Mouse (Mus musculus) myocyte (in vitro differentiated cells): Measurements from ENCODE around the gene Crtac1. TPM values are rescaled to one million over a fixed set of nuclear protein-coding genes. Genes with fewer than 3 reads are reported as not detected.

Experiments
- H3K27me3 ChIP-seq: one replicate; pipeline ENCODE4 v1.6.1; 2011; ENCODE audit not compliant: control insufficient read depth, insufficient read depth, insufficient read length
- H3K36me3 ChIP-seq: one replicate; pipeline ENCODE4 v1.6.1; 2011; ENCODE audit not compliant: control insufficient read depth, insufficient read depth
- H3K4me2 ChIP-seq: one replicate; pipeline ENCODE4 v1.6.1; 2011; ENCODE audit warnings: low read depth, control low read depth
- H3K4me3 ChIP-seq: one replicate; pipeline ENCODE4 v1.5.1; 2011; ENCODE audit warnings: mild to moderate bottlenecking, control low read depth, moderate library complexity
- H3K79me2 ChIP-seq: one replicate; pipeline ENCODE4 v1.6.1; 2011; ENCODE audit not compliant: control insufficient read depth, insufficient read depth
- H3ac ChIP-seq: one replicate; pipeline ENCODE4 v1.6.1; 2011; ENCODE audit not compliant: control insufficient read depth, insufficient read length
- CEBPB ChIP-seq: IDR thresholded peaks from 2 replicates; pipeline ENCODE4 v1.6.1; 2011; ENCODE audit warnings: mild to moderate bottlenecking, moderate library complexity; ENCODE audit not compliant: poor library complexity, insufficient read depth, severe bottlenecking
- E2F4 ChIP-seq: IDR thresholded peaks from one replicate; pipeline ENCODE4 v1.6.1; 2011; ENCODE audit warnings: mild to moderate bottlenecking, control low read depth, moderate library complexity; ENCODE audit not compliant: insufficient read depth
- MAX ChIP-seq: IDR thresholded peaks from one replicate; pipeline ENCODE4 v1.6.1; 2011; ENCODE audit warnings: low read depth, mild to moderate bottlenecking, control low read depth
- MYOD1 ChIP-seq, 3 experiments: IDR thresholded peaks; one replicate each; pipeline ENCODE4 v1.6.1; 2011; ENCODE audit warnings: control low read depth in 2 of 3, low read depth in 2 of 3, mild to moderate bottlenecking in 2 of 3, moderate library complexity in 1 of 3; ENCODE audit not compliant: insufficient read length in 2 of 3, control insufficient read depth in 1 of 3
- MYOG ChIP-seq, 3 experiments: IDR thresholded peaks; one replicate each; pipeline ENCODE4 v1.6.1; 2011; ENCODE audit warnings: control low read depth in 2 of 3, low read depth in 2 of 3, mild to moderate bottlenecking in 2 of 3; ENCODE audit not compliant: insufficient read length in 2 of 3, control insufficient read depth in 1 of 3, insufficient read depth in 1 of 3
- POLR2A ChIP-seq: IDR thresholded peaks from one replicate; pipeline ENCODE4 v1.6.1; 2011; ENCODE audit warnings: low read depth, mild to moderate bottlenecking, control low read depth, moderate library complexity; ENCODE audit not compliant: insufficient read length
- POLR2AphosphoS2 ChIP-seq: IDR thresholded peaks from one replicate; pipeline ENCODE4 v1.6.1; 2011; ENCODE audit warnings: low read depth, control low read depth; ENCODE audit not compliant: insufficient read length
- REST ChIP-seq: IDR thresholded peaks from one replicate; pipeline ENCODE4 v1.6.1; 2011; ENCODE audit warnings: mild to moderate bottlenecking, control low read depth, moderate library complexity; ENCODE audit not compliant: insufficient read depth, insufficient read length
- SRF ChIP-seq: IDR thresholded peaks from one replicate; pipeline ENCODE4 v1.6.1; 2011; ENCODE audit warnings: low read depth; ENCODE audit not compliant: control insufficient read depth, insufficient read length
- TCF12 ChIP-seq: IDR thresholded peaks from one replicate; pipeline ENCODE4 v1.6.1; 2011; ENCODE audit warnings: mild to moderate bottlenecking, control low read depth; ENCODE audit not compliant: poor library complexity, insufficient read depth, severe bottlenecking
- TCF3 ChIP-seq: IDR thresholded peaks from one replicate; pipeline ENCODE4 v1.6.1; 2011; ENCODE audit warnings: low read depth, control low read depth; ENCODE audit not compliant: insufficient read length
- USF1 ChIP-seq: IDR thresholded peaks from one replicate; pipeline ENCODE4 v1.6.1; 2011; ENCODE audit warnings: low read depth, mild to moderate bottlenecking, control low read depth, moderate library complexity
- polyA plus RNA-seq: library from polyadenylated mRNA; unstranded; fragments of >200 nt; fragmentation: generic; extraction: Trizol; gene quantifications from one replicate; pipeline ENCODE4 v1.2.1, GENCODE M21; 2012; ENCODE audit warnings: missing spikeins

The Crtac1 gene
- polyA plus RNA-seq, 1 experiment, result not detected

- no peak overlapping the region for H3K4me2 ChIP-seq
- peaks cover 18% of the 10 kb centered on the region for H3K27me3 ChIP-seq
- no peak overlapping the region for H3ac ChIP-seq
- H3K36me3 ChIP-seq, result no peaks in the 10 kb centered on the region
- TF ChIP-seq SRF (no peak), MAX (no peak), MYOG (IDR thresholded peaks at IDR 0.05; ENCODE audit: control insufficient read depth in 1 of 3, insufficient read depth in 1 of 3, insufficient read length in 2 of 3, low read depth in 2 of 3) (no peak), CEBPB (no peak), E2F4 (no peak), TCF3 (no peak), TCF12 (no peak), USF1 (no peak), MYOD1 (IDR thresholded peaks at IDR 0.05; ENCODE audit: control insufficient read depth in 1 of 3, insufficient read length in 2 of 3, low read depth in 2 of 3) (no peak), POLR2AphosphoS2 (no peak), REST (no peak), POLR2A (no peak)
- H3K79me2 ChIP-seq, result no peaks in the 10 kb centered on the region
- no peak overlapping the region for H3K4me3 ChIP-seq
These were observed 37.7 kb downstream of the Crtac1 start for GRCm38 (mm10) chr19:42393920-42394319.

- no peaks in the 10 kb centered on the region for H3K79me2 ChIP-seq
- H3K4me3 ChIP-seq, result no peak overlapping the region
- H3K4me2 ChIP-seq, result no peak overlapping the region
- TF ChIP-seq TCF3, result no peak
- no peak for TF ChIP-seq REST
- TF ChIP-seq CEBPB, result no peak
- no peak for TF ChIP-seq POLR2AphosphoS2
- TF ChIP-seq MYOD1 (IDR thresholded peaks at IDR 0.05; ENCODE audit: control insufficient read depth in 1 of 3, insufficient read length in 2 of 3, low read depth in 2 of 3), result no peak
- TF ChIP-seq MAX, result no peak
- no peak for TF ChIP-seq TCF12
- no peak for TF ChIP-seq SRF
- TF ChIP-seq MYOG (IDR thresholded peaks at IDR 0.05; ENCODE audit: control insufficient read depth in 1 of 3, insufficient read depth in 1 of 3, insufficient read length in 2 of 3, low read depth in 2 of 3), result no peak
- TF ChIP-seq POLR2A, result no peak
- TF ChIP-seq USF1, result no peak
- TF ChIP-seq E2F4, result no peak
- no peak overlapping the region for H3ac ChIP-seq
- no peaks in the 10 kb centered on the region for H3K36me3 ChIP-seq
- H3K27me3 ChIP-seq, result peaks cover 24% of the 10 kb centered on the region
These were observed 39.5 kb downstream of the Crtac1 start for GRCm38 (mm10) chr19:42392094-42392493.

DNA sequence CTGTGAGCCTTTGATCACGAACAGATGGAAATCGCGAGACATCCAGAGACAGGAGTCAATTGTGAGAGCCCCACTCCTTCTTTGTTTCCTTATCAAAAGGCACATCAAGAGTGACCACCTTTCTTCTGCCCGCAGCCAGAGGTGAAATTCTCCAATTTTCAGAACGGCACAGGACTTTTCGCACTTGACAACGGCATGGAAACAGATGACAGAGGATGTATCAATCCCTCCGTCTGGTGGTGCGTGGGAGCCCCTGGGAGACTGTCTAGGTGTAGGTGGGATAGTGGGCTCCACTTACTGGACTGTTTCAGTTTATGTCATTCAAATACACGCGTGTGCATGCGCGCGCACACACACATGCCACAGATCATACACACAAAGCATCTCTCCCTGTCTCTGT, 42.0 kb downstream of the Crtac1 start:
- no peak overlapping the region for H3K4me3 ChIP-seq
- H3K79me2 ChIP-seq, result no peaks in the 10 kb centered on the region
- H3K36me3 ChIP-seq, result no peaks in the 10 kb centered on the region
- H3K4me2 ChIP-seq, result no peak overlapping the region
- peaks cover 24% of the 10 kb centered on the region for H3K27me3 ChIP-seq
- TF ChIP-seq REST, result no peak
- TF ChIP-seq SRF, result no peak
- no peak for TF ChIP-seq TCF12
- TF ChIP-seq MYOD1 (IDR thresholded peaks at IDR 0.05; ENCODE audit: control insufficient read depth in 1 of 3, insufficient read length in 2 of 3, low read depth in 2 of 3), result no peak
- no peak for TF ChIP-seq POLR2AphosphoS2
- TF ChIP-seq USF1, result no peak
- no peak for TF ChIP-seq E2F4
- no peak for TF ChIP-seq MYOG (IDR thresholded peaks at IDR 0.05; ENCODE audit: control insufficient read depth in 1 of 3, insufficient read depth in 1 of 3, insufficient read length in 2 of 3, low read depth in 2 of 3)
- TF ChIP-seq TCF3, result no peak
- TF ChIP-seq CEBPB, result no peak
- no peak for TF ChIP-seq MAX
- TF ChIP-seq POLR2A, result no peak
- H3ac ChIP-seq, result no peak overlapping the region

DNA sequence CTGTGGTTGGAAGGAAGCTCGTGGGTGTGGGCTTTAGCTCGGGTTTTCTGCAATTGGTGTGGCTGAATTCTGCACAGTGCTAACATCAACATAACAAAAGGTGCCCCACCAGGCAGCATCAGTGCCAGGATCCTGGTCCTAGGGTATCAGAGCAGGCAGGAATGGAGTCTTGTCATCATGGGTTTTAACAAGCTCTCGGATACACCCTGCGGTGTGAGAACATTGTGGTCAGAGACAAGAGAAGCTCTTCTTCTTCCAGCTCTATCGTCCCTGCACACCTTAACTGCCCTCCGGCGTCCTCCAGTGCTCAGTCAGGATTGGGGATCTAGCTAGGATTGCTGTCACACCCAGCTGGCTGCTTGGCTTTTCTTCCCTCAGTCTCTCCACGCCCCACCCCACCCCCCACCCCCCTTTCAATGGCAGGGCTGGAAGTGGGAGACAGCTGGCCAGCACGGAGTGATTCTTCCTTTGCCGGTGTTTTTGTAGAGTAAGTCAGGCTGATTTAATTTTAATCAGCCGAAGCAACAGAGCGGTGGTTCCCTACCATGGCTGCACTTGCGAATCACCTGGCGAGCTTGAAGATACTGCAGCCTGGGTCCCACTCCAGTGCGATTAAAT, 46.5 kb downstream of the Crtac1 start:
- H3K27me3 ChIP-seq, result peaks cover 32% of the 10 kb centered on the region
- TF ChIP-seq MYOD1 (IDR thresholded peaks at IDR 0.05; ENCODE audit: control insufficient read depth in 1 of 3, insufficient read length in 2 of 3, low read depth in 2 of 3), result no peak
- no peak for TF ChIP-seq SRF
- no peak for TF ChIP-seq TCF3
- no peak for TF ChIP-seq E2F4
- no peak overlapping the region for H3K4me2 ChIP-seq
- H3K79me2 ChIP-seq, result no peaks in the 10 kb centered on the region
- H3K4me3 ChIP-seq, result no peak overlapping the region
- no peaks in the 10 kb centered on the region for H3K36me3 ChIP-seq
- H3ac ChIP-seq, result no peak overlapping the region

GRCm38 (mm10) chr19:42380981-42381373, 50.6 kb downstream of the Crtac1 start:
- no peak overlapping the region for H3K4me3 ChIP-seq
- H3K36me3 ChIP-seq, result no peaks in the 10 kb centered on the region
- H3K4me2 ChIP-seq, result no peak overlapping the region
- H3K27me3 ChIP-seq, result peaks cover 30% of the 10 kb centered on the region
- no peaks in the 10 kb centered on the region for H3K79me2 ChIP-seq
- TF ChIP-seq REST (no peak), TCF3 (no peak), SRF (no peak), MYOG (IDR thresholded peaks at IDR 0.05; ENCODE audit: control insufficient read depth in 1 of 3, insufficient read depth in 1 of 3, insufficient read length in 2 of 3, low read depth in 2 of 3) (no peak), MAX (no peak), POLR2AphosphoS2 (no peak), TCF12 (no peak)
- no peak overlapping the region for H3ac ChIP-seq
